Mouse (Mus musculus): ENCODE data around the gene Spaca9.

- TF ChIP-seq POLR2A (IDR thresholded peaks at IDR 0.05; ENCODE audit: low read depth, low read length): no peak
- TF ChIP-seq CTCF (IDR thresholded peaks at IDR 0.05; ENCODE audit: borderline replicate concordance, insufficient read depth, low read length): no peak
These were observed 40.6 kb upstream of the Spaca9 start for GRCm38 (mm10) chr2:28740159-28740558.

All from embryonic fibroblast, embryonic 13.5 days (primary cell).